Mouse (Mus musculus): ENCODE measurements at regions not wholly inside any gene's neighbourhood (a gene's known extent, or its start where the extent isn't known, plus 50 kb on each side); places are given as distances from the start of the nearest gene placed in this dataset.
A peak's percentile ranks its signal among the peaks of the same experiment; 100 is the strongest.

DNA sequence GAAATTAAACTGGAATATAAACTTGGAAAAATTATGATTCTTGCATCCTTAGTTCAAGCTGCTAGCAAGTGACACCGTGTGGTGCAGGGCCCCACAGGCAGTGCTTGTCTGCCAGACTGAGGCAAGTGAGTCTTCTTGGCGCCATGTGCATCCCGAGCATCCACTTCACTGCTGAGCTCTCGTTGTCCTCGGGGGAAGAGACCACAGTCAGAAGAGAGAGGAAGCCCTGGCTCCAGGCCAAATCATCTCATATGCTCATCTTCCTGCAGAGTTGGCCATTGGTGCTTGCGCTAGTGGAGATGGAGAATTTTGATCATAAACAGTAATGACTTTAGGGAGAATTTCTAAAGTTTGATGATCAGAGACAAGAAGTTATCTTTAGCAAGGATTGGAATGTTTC, 177.0 kb upstream of the Plpp4 start:
- no peaks in the 10 kb centered on the region for H3K27me3 ChIP-seq (ENCODE audit: control insufficient read depth, insufficient read depth, low read length)
- no peak overlapping the region for H3K9ac ChIP-seq (ENCODE audit: low read depth, low read length)
- H3K27ac ChIP-seq (ENCODE audit: low read depth, low read length): no peak overlapping the region
- H3K4me2 ChIP-seq (replicated peaks; ENCODE audit: low read depth, low read length): no peak overlapping the region
- no peak for ATAC-seq (ENCODE audit: low FRiP score, low TSS enrichment)
- no peaks in the 10 kb centered on the region for H3K4me1 ChIP-seq (ENCODE audit: control insufficient read depth, insufficient read depth, low read length)
- 90% methylated on average over 6 of the region's 6 CpGs for WGBS
- H3K4me3 ChIP-seq (ENCODE audit: low read length): no peak overlapping the region
- H3K36me3 ChIP-seq (ENCODE audit: control insufficient read depth, insufficient read depth, low read length): no peaks in the 10 kb centered on the region
- H3K9me3 ChIP-seq (ENCODE audit: control insufficient read depth, low read length): no peaks in the 10 kb centered on the region

DNA sequence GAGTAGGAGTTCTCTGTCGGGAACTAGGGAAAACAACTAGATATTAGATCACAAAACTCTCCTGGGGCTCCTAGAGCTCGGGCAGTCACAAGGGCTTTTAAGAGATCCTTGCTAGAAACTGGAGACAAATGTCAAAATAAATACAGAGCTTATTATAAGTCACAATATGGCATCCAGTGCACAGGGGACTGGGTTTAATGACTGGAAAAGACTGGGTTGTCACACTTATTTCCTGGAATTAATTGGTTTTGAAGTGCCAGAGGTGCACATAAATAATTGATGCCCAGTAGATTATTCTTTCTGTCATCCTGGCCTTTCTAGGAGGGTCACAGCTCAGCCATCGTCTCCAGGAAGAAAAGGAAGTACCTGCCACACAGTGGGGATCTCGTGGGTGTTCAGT, 165.4 kb upstream of the Plpp4 start:
- no peaks in the 10 kb centered on the region for H3K36me3 ChIP-seq (ENCODE audit: control insufficient read depth, insufficient read depth, low read length)
- H3K27ac ChIP-seq (ENCODE audit: low read depth, low read length): no peak overlapping the region
- H3K9me3 ChIP-seq (ENCODE audit: control insufficient read depth, low read length): no peaks in the 10 kb centered on the region
- H3K4me3 ChIP-seq (ENCODE audit: low read length): no peak overlapping the region
- H3K4me1 ChIP-seq (ENCODE audit: control insufficient read depth, insufficient read depth, low read length): no peaks in the 10 kb centered on the region
- no peak overlapping the region for H3K4me2 ChIP-seq (replicated peaks; ENCODE audit: low read depth, low read length)
- H3K27me3 ChIP-seq (ENCODE audit: control insufficient read depth, insufficient read depth, low read length): no peaks in the 10 kb centered on the region
- no peak overlapping the region for H3K9ac ChIP-seq (ENCODE audit: low read depth, low read length)
- 45% methylated on average over 4 of the region's 4 CpGs for WGBS
- ATAC-seq (ENCODE audit: low FRiP score, low TSS enrichment): no peak

DNA sequence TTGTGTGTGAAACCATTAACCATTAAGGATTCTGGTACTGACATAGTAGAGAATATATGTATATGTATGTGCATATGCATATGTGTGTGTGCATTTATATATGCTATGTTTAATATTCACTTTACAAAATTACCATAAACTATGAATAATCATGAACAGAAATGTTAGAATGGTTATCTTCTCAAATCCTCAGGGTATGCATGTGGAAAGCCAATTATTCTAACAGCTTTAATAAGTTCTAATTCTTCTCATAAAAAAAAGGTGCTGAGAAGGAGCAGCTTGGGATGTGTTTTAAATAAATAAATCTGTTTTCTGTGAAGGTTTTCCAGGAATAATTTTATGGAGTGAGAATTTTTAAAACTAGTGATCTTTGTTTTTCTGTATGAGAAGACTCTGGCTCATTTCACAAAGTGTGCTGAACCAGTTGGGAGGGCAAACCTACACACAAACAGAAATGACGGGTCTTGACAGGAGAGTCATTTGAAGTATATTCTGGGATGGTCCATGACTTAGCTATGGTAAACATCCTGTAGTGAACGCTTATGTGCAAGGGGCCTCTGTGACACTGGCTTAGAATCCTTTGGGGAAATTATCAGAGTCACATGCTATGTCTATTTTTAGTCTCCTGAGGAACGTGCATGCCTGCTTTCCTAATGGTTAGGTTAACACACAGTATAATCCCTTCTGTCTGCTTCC, 160.3 kb upstream of the Plpp4 start:
- WGBS: 58% methylated on average over 3 of the region's 3 CpGs
- Histone ChIP-seq H3K36me3 (ENCODE audit: control insufficient read depth, insufficient read depth, low read length) (no peaks in the 10 kb centered on the region), H3K27me3 (ENCODE audit: control insufficient read depth, insufficient read depth, low read length) (no peaks in the 10 kb centered on the region), H3K4me2 (replicated peaks; ENCODE audit: low read depth, low read length) (no peak overlapping the region), H3K9me3 (ENCODE audit: control insufficient read depth, low read length) (no peaks in the 10 kb centered on the region), H3K4me3 (ENCODE audit: low read length) (no peak overlapping the region), H3K27ac (ENCODE audit: low read depth, low read length) (no peak overlapping the region), H3K9ac (ENCODE audit: low read depth, low read length) (no peak overlapping the region), H3K4me1 (ENCODE audit: control insufficient read depth, insufficient read depth, low read length) (no peaks in the 10 kb centered on the region)
- no peak for ATAC-seq (ENCODE audit: low FRiP score, low TSS enrichment)

DNA sequence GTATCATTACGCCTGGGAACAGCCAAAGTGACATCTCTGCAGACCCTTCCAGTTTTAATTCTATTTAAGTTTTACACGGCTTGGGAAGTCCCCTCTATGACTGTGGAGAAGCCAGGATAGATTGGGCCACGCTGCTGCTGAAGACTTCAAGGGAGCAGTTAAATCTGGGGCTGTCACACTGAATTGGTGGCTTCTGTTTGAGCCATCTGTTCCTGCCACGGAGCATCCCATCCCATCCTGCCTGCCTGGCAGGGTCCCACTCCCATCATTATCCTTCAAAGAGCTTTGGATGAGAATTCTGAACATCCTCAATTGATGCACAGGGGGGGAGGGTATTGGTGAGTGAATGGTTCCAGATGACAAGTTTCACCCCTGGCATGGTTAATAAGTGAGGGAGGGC, 154.4 kb upstream of the Plpp4 start:
- Histone ChIP-seq H3K9me3 (ENCODE audit: control insufficient read depth, low read length) (no peaks in the 10 kb centered on the region), H3K4me2 (replicated peaks; ENCODE audit: low read depth, low read length) (no peak overlapping the region), H3K36me3 (ENCODE audit: control insufficient read depth, insufficient read depth, low read length) (no peaks in the 10 kb centered on the region), H3K27ac (ENCODE audit: low read depth, low read length) (no peak overlapping the region), H3K4me3 (ENCODE audit: low read length) (no peak overlapping the region), H3K27me3 (ENCODE audit: control insufficient read depth, insufficient read depth, low read length) (no peaks in the 10 kb centered on the region), H3K4me1 (ENCODE audit: control insufficient read depth, insufficient read depth, low read length) (no peaks in the 10 kb centered on the region), H3K9ac (ENCODE audit: low read depth, low read length) (no peak overlapping the region)
- ATAC-seq (ENCODE audit: low FRiP score, low TSS enrichment): no peak
- 51% methylated on average over 4 of the region's 4 CpGs for WGBS

DNA sequence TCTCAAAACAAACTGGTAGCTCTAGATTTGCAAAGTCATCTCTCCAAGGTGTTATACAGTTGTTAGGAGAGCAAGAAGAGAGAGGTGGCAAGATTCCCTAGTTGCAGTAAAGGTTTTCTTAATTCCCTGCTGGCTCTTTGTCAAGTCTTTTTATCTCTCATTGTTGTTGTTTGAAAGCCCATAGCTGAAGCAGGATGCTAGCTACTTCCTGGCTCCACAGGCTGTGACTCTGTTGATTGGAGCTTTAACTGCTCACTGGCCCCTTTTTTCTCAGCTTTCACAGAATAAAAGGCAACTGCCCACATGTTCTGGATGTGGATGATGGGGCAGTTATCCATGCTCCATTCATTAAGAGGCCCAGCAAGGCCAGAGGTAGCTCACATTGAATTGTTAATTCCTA, 122.7 kb upstream of the Plpp4 start:
- H3K9ac ChIP-seq (ENCODE audit: low read depth, low read length): no peak overlapping the region
- no peak overlapping the region for H3K4me2 ChIP-seq (replicated peaks; ENCODE audit: low read depth, low read length)
- H3K27me3 ChIP-seq (ENCODE audit: control insufficient read depth, insufficient read depth, low read length): no peaks in the 10 kb centered on the region
- no peak overlapping the region for H3K4me3 ChIP-seq (ENCODE audit: low read length)
- no peaks in the 10 kb centered on the region for H3K4me1 ChIP-seq (ENCODE audit: control insufficient read depth, insufficient read depth, low read length)
- H3K9me3 ChIP-seq (ENCODE audit: control insufficient read depth, low read length): no peaks in the 10 kb centered on the region
- no peaks in the 10 kb centered on the region for H3K36me3 ChIP-seq (ENCODE audit: control insufficient read depth, insufficient read depth, low read length)
- H3K27ac ChIP-seq (ENCODE audit: low read depth, low read length): no peak overlapping the region
- ATAC-seq (ENCODE audit: low FRiP score, low TSS enrichment): no peak

DNA sequence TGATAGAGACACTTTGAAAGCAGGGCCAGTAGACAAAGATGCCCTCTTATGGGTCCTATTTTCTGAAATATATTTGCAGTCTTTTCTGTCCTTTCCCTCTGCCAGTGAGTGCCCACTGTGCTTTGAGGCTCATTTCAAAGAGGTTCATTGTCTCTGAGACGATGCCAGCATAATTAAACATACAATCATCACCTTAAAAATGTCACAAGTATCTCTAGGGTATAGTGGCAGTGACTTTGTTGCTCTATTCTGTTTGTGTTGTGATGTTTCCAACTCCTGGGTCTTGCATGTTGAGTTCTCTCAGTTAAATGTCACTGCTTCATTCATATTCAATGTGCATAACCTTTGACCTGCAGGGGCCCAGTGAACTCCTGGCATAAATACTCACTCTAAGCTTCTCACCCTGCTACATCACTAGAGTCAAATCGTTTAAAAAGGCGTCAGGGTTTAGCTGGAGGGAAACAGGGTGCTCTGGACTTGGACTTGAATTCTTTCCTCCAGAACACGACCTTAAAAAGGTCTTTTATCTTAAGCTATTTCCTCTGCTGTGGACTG, 122.1 kb upstream of the Plpp4 start:
- Histone ChIP-seq H3K27me3 (ENCODE audit: control insufficient read depth, insufficient read depth, low read length) (no peaks in the 10 kb centered on the region), H3K4me2 (replicated peaks; ENCODE audit: low read depth, low read length) (no peak overlapping the region), H3K9ac (ENCODE audit: low read depth, low read length) (no peak overlapping the region), H3K9me3 (ENCODE audit: control insufficient read depth, low read length) (no peaks in the 10 kb centered on the region), H3K36me3 (ENCODE audit: control insufficient read depth, insufficient read depth, low read length) (no peaks in the 10 kb centered on the region), H3K4me3 (ENCODE audit: low read length) (no peak overlapping the region), H3K4me1 (ENCODE audit: control insufficient read depth, insufficient read depth, low read length) (no peaks in the 10 kb centered on the region), H3K27ac (ENCODE audit: low read depth, low read length) (no peak overlapping the region)
- WGBS: 32% methylated on average over 4 of the region's 4 CpGs
- no peak for ATAC-seq (ENCODE audit: low FRiP score, low TSS enrichment)

DNA sequence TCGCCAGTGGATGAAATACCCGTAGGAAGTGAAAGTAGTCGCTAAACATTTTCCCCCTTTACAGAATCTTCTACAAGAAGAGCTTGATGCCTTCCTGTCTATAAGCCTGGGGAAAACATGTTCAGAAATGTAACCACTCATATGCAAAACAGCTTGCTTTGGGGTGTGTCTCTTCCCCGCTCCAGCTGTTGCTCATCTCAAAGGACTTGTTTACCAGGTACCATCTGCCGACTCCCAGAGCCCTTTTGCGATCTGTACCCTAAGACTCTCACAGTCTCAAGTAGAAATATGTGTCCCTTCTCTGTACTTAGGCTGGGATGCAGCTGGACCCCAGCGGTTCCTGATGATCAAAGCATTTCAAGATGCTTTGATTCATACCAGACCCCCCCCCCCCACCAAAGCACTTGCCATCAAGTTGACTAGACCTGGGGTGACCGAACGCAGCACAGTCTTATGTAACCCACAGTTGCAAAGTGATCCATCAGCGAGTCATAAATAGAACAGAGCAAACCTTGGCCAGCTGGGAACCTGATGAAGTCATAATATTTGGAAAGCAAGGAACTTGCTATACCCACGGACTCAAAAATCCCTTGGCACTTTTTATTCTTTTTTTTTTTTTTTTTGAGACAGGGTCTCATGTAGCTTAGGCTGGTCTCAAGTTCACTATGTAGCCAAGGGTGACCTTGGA, 119.4 kb upstream of the Plpp4 start:
- 82% methylated on average over 11 of the region's 11 CpGs for WGBS
- Histone ChIP-seq H3K27me3 (ENCODE audit: control insufficient read depth, insufficient read depth, low read length) (no peaks in the 10 kb centered on the region), H3K27ac (ENCODE audit: low read depth, low read length) (no peak overlapping the region), H3K4me2 (replicated peaks; ENCODE audit: low read depth, low read length) (no peak overlapping the region), H3K9me3 (ENCODE audit: control insufficient read depth, low read length) (no peaks in the 10 kb centered on the region), H3K4me1 (ENCODE audit: control insufficient read depth, insufficient read depth, low read length) (no peaks in the 10 kb centered on the region), H3K4me3 (ENCODE audit: low read length) (no peak overlapping the region), H3K9ac (ENCODE audit: low read depth, low read length) (no peak overlapping the region), H3K36me3 (ENCODE audit: control insufficient read depth, insufficient read depth, low read length) (no peaks in the 10 kb centered on the region)
- ATAC-seq (ENCODE audit: low FRiP score, low TSS enrichment): no peak

DNA sequence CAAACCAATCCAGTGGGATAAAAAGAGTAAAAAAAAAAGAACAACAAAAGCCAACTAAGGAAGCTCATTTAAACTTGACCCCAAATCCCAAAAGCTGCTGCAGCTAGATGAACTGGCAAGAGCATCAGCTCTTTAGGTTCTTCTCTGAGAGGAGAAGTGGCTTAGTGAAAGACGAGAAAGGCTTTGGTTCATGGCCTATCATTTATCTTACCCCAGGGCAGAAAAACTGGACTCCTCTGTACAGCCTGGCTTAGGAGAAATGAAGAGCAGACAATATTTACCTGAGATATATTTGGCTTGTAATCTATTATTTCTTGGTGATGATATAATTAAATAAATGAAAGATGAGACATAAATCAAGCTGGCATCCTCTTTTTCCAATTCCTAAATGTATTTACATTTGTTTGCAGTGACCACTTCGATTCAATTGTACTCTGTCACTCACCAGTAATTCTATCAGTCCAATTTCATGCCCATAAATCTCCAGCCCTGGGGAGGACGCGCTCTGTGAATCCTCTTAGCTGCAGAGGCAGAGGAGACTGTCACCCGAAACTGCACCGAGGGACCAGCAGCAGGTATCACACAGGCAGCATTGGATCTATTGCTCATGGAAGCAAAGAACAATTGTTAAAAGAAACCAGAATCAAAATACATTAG, 114.8 kb upstream of the Plpp4 start:
- no peak overlapping the region for H3K4me2 ChIP-seq (replicated peaks; ENCODE audit: low read depth, low read length)
- no peaks in the 10 kb centered on the region for H3K4me1 ChIP-seq (ENCODE audit: control insufficient read depth, insufficient read depth, low read length)
- no peak overlapping the region for H3K9ac ChIP-seq (ENCODE audit: low read depth, low read length)
- no peaks in the 10 kb centered on the region for H3K36me3 ChIP-seq (ENCODE audit: control insufficient read depth, insufficient read depth, low read length)
- H3K27me3 ChIP-seq (ENCODE audit: control insufficient read depth, insufficient read depth, low read length): no peaks in the 10 kb centered on the region
- H3K4me3 ChIP-seq (ENCODE audit: low read length): no peak overlapping the region
- peak; percentile 86 for ATAC-seq (ENCODE audit: low FRiP score, low TSS enrichment)
- WGBS: 18% methylated on average over 6 of the region's 6 CpGs
- H3K27ac ChIP-seq (ENCODE audit: low read depth, low read length): no peak overlapping the region
- no peaks in the 10 kb centered on the region for H3K9me3 ChIP-seq (ENCODE audit: control insufficient read depth, low read length)

DNA sequence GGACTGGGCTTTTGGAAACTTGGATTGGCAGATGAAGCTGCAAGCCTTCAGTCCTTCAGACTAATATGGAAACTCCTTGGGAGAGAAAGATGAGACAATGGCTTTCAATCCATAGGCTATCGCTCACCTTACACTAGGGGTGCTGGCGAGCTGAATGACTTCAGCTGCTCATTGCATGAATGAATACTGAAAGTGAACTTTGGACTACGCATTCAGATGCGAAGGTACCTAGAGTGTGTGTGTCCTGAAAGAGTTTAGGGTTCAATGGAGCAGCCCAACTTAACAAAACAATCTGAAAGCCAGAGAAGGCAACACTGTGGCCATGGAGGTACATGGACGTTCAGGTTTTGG, 114.3 kb upstream of the Plpp4 start:
- no peak overlapping the region for H3K4me2 ChIP-seq (replicated peaks; ENCODE audit: low read depth, low read length)
- ATAC-seq (ENCODE audit: low FRiP score, low TSS enrichment): peak; percentile 86
- H3K36me3 ChIP-seq (ENCODE audit: control insufficient read depth, insufficient read depth, low read length): no peaks in the 10 kb centered on the region
- H3K27ac ChIP-seq (ENCODE audit: low read depth, low read length): no peak overlapping the region
- no peaks in the 10 kb centered on the region for H3K9me3 ChIP-seq (ENCODE audit: control insufficient read depth, low read length)
- WGBS: 47% methylated on average over 5 of the region's 5 CpGs
- H3K27me3 ChIP-seq (ENCODE audit: control insufficient read depth, insufficient read depth, low read length): no peaks in the 10 kb centered on the region
- no peaks in the 10 kb centered on the region for H3K4me1 ChIP-seq (ENCODE audit: control insufficient read depth, insufficient read depth, low read length)
- no peak overlapping the region for H3K9ac ChIP-seq (ENCODE audit: low read depth, low read length)
- H3K4me3 ChIP-seq (ENCODE audit: low read length): no peak overlapping the region

Measured in kidney, embryonic 14.5 days (tissue).